ENCODE assay signal across 8 mouse cellular contexts in the genomic region with DNA sequence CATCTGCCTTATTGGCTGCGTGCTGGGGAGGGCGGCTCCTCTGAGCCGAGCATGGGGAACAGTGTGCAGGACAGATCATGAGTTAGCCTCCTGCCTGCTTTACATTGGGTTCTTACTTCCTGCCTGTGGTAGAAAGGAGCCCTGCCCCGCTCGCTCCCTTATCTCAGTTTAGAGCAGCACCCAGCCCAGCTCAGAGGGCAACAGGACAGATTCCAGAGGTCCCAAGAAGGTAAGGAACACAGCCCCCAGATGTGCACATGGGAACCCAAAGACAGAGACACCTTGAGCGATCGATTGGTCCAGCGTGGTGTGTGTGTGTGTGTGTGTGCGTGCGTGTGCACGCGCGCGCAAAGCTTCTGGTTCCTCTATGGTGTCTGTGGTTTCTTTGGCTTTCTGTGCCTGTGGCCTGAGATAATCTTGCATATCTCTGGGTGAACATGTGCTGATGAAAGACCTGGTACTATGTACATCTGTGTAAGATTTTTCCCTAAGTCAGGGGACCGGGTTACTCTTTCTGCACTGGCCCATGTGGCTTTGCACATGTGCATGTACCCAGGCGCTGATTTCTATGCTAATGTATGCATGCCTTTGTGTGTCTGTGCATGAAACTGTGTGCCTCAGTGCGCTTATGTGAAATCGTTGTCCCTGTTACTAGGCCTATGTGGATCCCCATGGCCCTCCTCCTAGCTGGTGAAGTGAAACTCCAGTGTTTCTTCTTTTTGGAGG. TPM values are rescaled to one million over a fixed set of nuclear protein-coding genes. Genes with fewer than 3 reads are reported as not detected.
DNase-seq lines count a peak whose midpoint lies in the region; ATAC-seq and TF ChIP-seq lines count a peak whose summit lies in the region.

No protein-coding gene starts in this region.

- no peaks in the 10 kb centered on the region for H3K27me3 ChIP-seq in embryonic facial prominence, embryonic 12.5 days
- no peaks in the 10 kb centered on the region for H3K27me3 ChIP-seq in intestine, postnatal 0 days (replicated peaks; ENCODE audit: control insufficient read depth, insufficient read depth, low read length)
- no peaks in the 10 kb centered on the region for H3K27me3 ChIP-seq in midbrain, postnatal 0 days (ENCODE audit: insufficient read depth, low read length)

- H3K9ac ChIP-seq in embryonic facial prominence, embryonic 12.5 days: no peak overlapping the region
- no peak overlapping the region for H3K9ac ChIP-seq in intestine, postnatal 0 days (ENCODE audit: low read depth, low read length)
- no peak overlapping the region for H3K9ac ChIP-seq in midbrain, postnatal 0 days (replicated peaks; ENCODE audit: low read length, poor library complexity, severe bottlenecking)

- peak; percentile 28 for DNase-seq in layer of hippocampus, adult 11-12 months (ENCODE audit: low spot score)
- DNase-seq in layer of hippocampus, postnatal 10 days (ENCODE audit: low spot score in 2 of 2): no peak
- peak; percentile 67 for DNase-seq in midbrain, postnatal 0 days (ENCODE audit: low spot score)
- DNase-seq in adrenal gland, postnatal 10 days: no peak
- DNase-seq in ovary, adult 18-20 months (ENCODE audit: low spot score): no peak
- no peak for DNase-seq in kidney, adult 9 months

- H3K27ac ChIP-seq in embryonic facial prominence, embryonic 12.5 days: peak overlapping the region; percentile 81
- peak overlapping the region; percentile 66 for H3K27ac ChIP-seq in intestine, postnatal 0 days (ENCODE audit: low read depth, low read length)
- H3K27ac ChIP-seq in midbrain, postnatal 0 days (ENCODE audit: low read depth, low read length): peak overlapping the region; percentile 65

- 0 out of 2 replicates have a peak, but pooled peaks have one; percentile 12 for ATAC-seq in embryonic facial prominence, embryonic 12.5 days (ENCODE audit: insufficient number of reproducible peaks, insufficient read depth, low FRiP score, low TSS enrichment)
- ATAC-seq in intestine, postnatal 0 days: peak; percentile 79
- peak; percentile 29; the same call in 1 of the 2 replicates for ATAC-seq in midbrain, postnatal 0 days (ENCODE audit: low FRiP score)

- no peak for TF ChIP-seq CTCF in intestine, postnatal 0 days (IDR thresholded peaks at IDR 0.05; ENCODE audit: low read depth)
- TF ChIP-seq CTCF in midbrain, postnatal 0 days (IDR thresholded peaks at IDR 0.05): no peak

- no peak overlapping the region for H3K4me3 ChIP-seq in embryonic facial prominence, embryonic 12.5 days
- no peak overlapping the region for H3K4me3 ChIP-seq in intestine, postnatal 0 days (ENCODE audit: low read depth, low read length)
- no peak overlapping the region for H3K4me3 ChIP-seq in midbrain, postnatal 0 days (ENCODE audit: low read depth, low read length)

- WGBS in embryonic facial prominence, embryonic 12.5 days: 84% methylated on average over 18 of the region's 18 CpGs
- 55% methylated on average over 18 of the region's 18 CpGs for WGBS in intestine, postnatal 0 days
- 75% methylated on average over 18 of the region's 18 CpGs for WGBS in midbrain, postnatal 0 days

- H3K36me3 ChIP-seq in embryonic facial prominence, embryonic 12.5 days: no peaks in the 10 kb centered on the region
- no peaks in the 10 kb centered on the region for H3K36me3 ChIP-seq in intestine, postnatal 0 days (ENCODE audit: control insufficient read depth, insufficient read depth)
- no peaks in the 10 kb centered on the region for H3K36me3 ChIP-seq in midbrain, postnatal 0 days (ENCODE audit: insufficient read depth, low read length)

- H3K4me1 ChIP-seq in embryonic facial prominence, embryonic 12.5 days: peaks cover 4% of the 10 kb centered on the region
- H3K4me1 ChIP-seq in intestine, postnatal 0 days (replicated peaks; ENCODE audit: control insufficient read depth, insufficient read depth, low read length): 0 out of 2 replicates have a peak, but pooled peaks cover 4% of the 10 kb centered on the region
- H3K4me1 ChIP-seq in midbrain, postnatal 0 days (ENCODE audit: insufficient read depth, low read length): no peaks in the 10 kb centered on the region

- H3K4me2 ChIP-seq in embryonic facial prominence, embryonic 12.5 days (replicated peaks): no peak overlapping the region
- peak overlapping the region; percentile 45 for H3K4me2 ChIP-seq in intestine, postnatal 0 days (replicated peaks; ENCODE audit: low read depth)
- no peak overlapping the region for H3K4me2 ChIP-seq in midbrain, postnatal 0 days (ENCODE audit: low read depth, low read length, poor library complexity, severe bottlenecking)

- no peaks in the 10 kb centered on the region for H3K9me3 ChIP-seq in embryonic facial prominence, embryonic 12.5 days
- H3K9me3 ChIP-seq in intestine, postnatal 0 days (ENCODE audit: control insufficient read depth): no peaks in the 10 kb centered on the region
- H3K9me3 ChIP-seq in midbrain, postnatal 0 days (ENCODE audit: low read length): no peaks in the 10 kb centered on the region

RNA-seq across cellular contexts. Expression of a gene that starts 3.6 kb away (rescaled TPM):
- 1 to 10 TPM; 1.1 to 1.4 TPM for total RNA-seq in layer of hippocampus, postnatal 10 days (2021)
- 0.53 and 0.61 TPM in 2 replicates for polyA plus RNA-seq in embryonic facial prominence, embryonic 12.5 days (2016; fragmentation: Nextera tagmentation; extraction: Ambion mirVana)
- polyA plus RNA-seq in intestine, postnatal 0 days (2015; fragmentation: Nextera tagmentation; extraction: Ambion mirVana): 9.2 and 9.9 TPM in 2 replicates
- total RNA-seq in midbrain, postnatal 0 days (2014; rRNA removed): 0.90 and 1.7 TPM in 2 replicates
- polyA plus RNA-seq in midbrain, postnatal 0 days (2015; fragmentation: Nextera tagmentation; extraction: Ambion mirVana): 0.52 and 0.71 TPM in 2 replicates
- total RNA-seq in adrenal gland, postnatal 10 days (2021): 1 to 10 TPM in 1 of 2 experiments, under 1 TPM in 1; 0.90 to 1.4 TPM

RNA-seq across cellular contexts. Expression of a gene that starts 21.8 kb away (rescaled TPM):
- total RNA-seq in layer of hippocampus, postnatal 10 days (2021): 1 to 10 TPM; 7.0 to 9.2 TPM
- 17.6 and 21.0 TPM in 2 replicates for polyA plus RNA-seq in embryonic facial prominence, embryonic 12.5 days (2016; fragmentation: Nextera tagmentation; extraction: Ambion mirVana)
- 3.1 and 4.1 TPM in 2 replicates for polyA plus RNA-seq in intestine, postnatal 0 days (2015; fragmentation: Nextera tagmentation; extraction: Ambion mirVana)
- total RNA-seq in midbrain, postnatal 0 days (2014; rRNA removed): 6.9 and 12.6 TPM in 2 replicates
- 7.2 and 7.8 TPM in 2 replicates for polyA plus RNA-seq in midbrain, postnatal 0 days (2015; fragmentation: Nextera tagmentation; extraction: Ambion mirVana)
- total RNA-seq in adrenal gland, postnatal 10 days (2021): 1 to 10 TPM; 4.6 to 7.5 TPM

RNA-seq across cellular contexts. Expression of a gene that starts 24.4 kb away (rescaled TPM):
- 100 to 1,000 TPM; 176 to 195 TPM for total RNA-seq in layer of hippocampus, postnatal 10 days (2021)
- 90.0 and 104 TPM in 2 replicates for polyA plus RNA-seq in embryonic facial prominence, embryonic 12.5 days (2016; fragmentation: Nextera tagmentation; extraction: Ambion mirVana)
- 30.7 and 34.2 TPM in 2 replicates for polyA plus RNA-seq in intestine, postnatal 0 days (2015; fragmentation: Nextera tagmentation; extraction: Ambion mirVana)
- total RNA-seq in midbrain, postnatal 0 days (2014; rRNA removed): 117 and 133 TPM in 2 replicates
- 72.9 and 89.1 TPM in 2 replicates for polyA plus RNA-seq in midbrain, postnatal 0 days (2015; fragmentation: Nextera tagmentation; extraction: Ambion mirVana)
- total RNA-seq in adrenal gland, postnatal 10 days (2021): 100 to 1,000 TPM; 156 to 198 TPM

RNA-seq across cellular contexts. Expression of a gene that starts 31.8 kb away (rescaled TPM):
- total RNA-seq in layer of hippocampus, postnatal 10 days (2021): 10 to 100 TPM; 57.4 to 62.4 TPM
- polyA plus RNA-seq in embryonic facial prominence, embryonic 12.5 days (2016; fragmentation: Nextera tagmentation; extraction: Ambion mirVana): 165 and 176 TPM in 2 replicates
- polyA plus RNA-seq in intestine, postnatal 0 days (2015; fragmentation: Nextera tagmentation; extraction: Ambion mirVana): 65.4 and 70.1 TPM in 2 replicates
- 60.4 and 69.8 TPM in 2 replicates for total RNA-seq in midbrain, postnatal 0 days (2014; rRNA removed)
- polyA plus RNA-seq in midbrain, postnatal 0 days (2015; fragmentation: Nextera tagmentation; extraction: Ambion mirVana): 97.8 and 104 TPM in 2 replicates
- 10 to 100 TPM; 72.5 to 83.1 TPM for total RNA-seq in adrenal gland, postnatal 10 days (2021)

Comparison
In these comparisons a context has a peak if more than half of its experiments do, and no peak if none do; other contexts are left out.
1. DNase-seq: peak in layer of hippocampus, adult 11-12 months (single experiment) and midbrain, postnatal 0 days (single experiment); none in layer of hippocampus, postnatal 10 days (0 of 2), adrenal gland, postnatal 10 days (single experiment), ovary, adult 18-20 months (single experiment) and kidney, adult 9 months (single experiment).
2. ATAC-seq: peak in every context shown above with its lines; median percentile 79 in intestine, postnatal 0 days; 29 in midbrain, postnatal 0 days; 12 in embryonic facial prominence, embryonic 12.5 days.
3. Peak in every context shown above with its lines, with median percentiles within 50 percentile points of each other: H3K27ac ChIP-seq.